Mouse (Mus musculus) left cerebral cortex, postnatal 36 days (tissue): ENCODE data around the gene Tra2a. TPM values are rescaled to one million over a fixed set of nuclear protein-coding genes. Genes with fewer than 3 reads are reported as not detected.

Experiments used
- DNase-seq, 2 experiments: peaks; one replicate each; pipeline ENCODE4 v3.0.0; 2021 to 2022; ENCODE audit warnings: low spot score in 2 of 2, mixed read lengths in 1 of 2
- intact Hi-C: fragments of 180-260 bp; cut with DNase I; formaldehyde crosslinking; loops from one replicate; pipeline ENCODE4 v1.15.1; 2025
- total RNA-seq, 2 experiments: library from RNA; stranded (reverse); gene quantifications; 2 replicates each; pipeline ENCODE4 v1.2.3; 2021

The Tra2a gene
- total RNA-seq, 2 experiments from 2014 or later = 51.1 to 86.5 TPM

GRCm38 (mm10) chr6:49242331-49242730 is 21.5 kb downstream of the Tra2a start:
- DNase-seq = no peak
- intact Hi-C loops = no loop called here

GRCm38 (mm10) chr6:49241562-49241961 is 22.3 kb downstream of the Tra2a start:
- intact Hi-C loops = no loop called here
- DNase-seq = no peak

- peak; percentile 100 for DNase-seq
- intact Hi-C loops = no loop called here
These were observed 27.5 kb downstream of the Tra2a start for GRCm38 (mm10) chr6:49236331-49236730.

DNA sequence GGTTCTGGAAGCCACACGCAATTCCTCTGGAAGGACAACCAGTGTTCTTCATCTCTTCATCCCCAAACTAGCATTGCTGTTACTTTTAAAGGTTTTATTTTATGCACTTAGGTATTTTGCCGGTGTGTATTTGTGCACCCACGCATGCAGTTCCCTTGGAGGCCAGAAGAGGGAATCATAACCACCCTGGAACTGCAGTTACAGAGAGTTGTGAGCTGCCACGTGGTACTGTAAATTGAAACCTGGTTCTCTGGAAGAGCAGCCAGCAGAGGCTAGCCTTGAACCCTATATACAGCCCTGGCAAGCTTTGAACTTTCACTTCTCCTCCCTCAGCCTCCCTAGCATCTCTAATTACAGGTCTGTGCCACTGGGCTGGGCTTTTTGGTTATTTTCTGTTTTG is 30.5 kb downstream of the Tra2a start:
- DNase-seq = no peak
- intact Hi-C loops = loop anchor here (5.0 kb wide), 1 partner anchor 164 kb away; the partner anchor contains the start of gene Stk31

DNA sequence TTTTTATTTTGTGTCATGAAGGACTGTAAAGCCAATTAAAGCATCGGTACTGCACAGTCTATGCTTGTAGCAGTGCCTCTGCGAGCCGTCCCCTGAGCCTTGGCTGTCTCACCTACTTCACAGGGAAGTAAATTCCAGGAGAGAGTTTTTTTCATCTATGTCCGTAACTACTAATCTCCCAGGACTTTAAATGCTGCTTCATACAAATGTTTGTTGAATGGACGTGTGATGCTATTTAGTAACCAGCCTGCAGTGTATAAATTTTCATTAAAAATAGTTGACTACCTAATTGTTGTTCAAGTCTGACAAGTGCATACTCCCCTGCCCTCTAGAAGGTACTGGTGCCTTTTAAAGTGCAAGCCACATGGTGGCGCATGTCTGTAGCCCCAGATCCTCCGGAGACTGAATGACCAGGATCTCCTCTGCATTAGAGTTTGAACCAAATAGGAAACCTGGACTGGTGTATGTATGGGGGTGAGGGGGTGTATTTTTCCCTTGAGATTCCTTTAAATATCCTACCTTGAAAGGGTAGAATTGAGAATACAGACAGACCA is 35.6 kb downstream of the Tra2a start:
- no peak for DNase-seq
- intact Hi-C loops = no loop called here

GRCm38 (mm10) chr6:49227184-49227735 is 36.6 kb downstream of the Tra2a start:
- no peak for DNase-seq
- intact Hi-C loops = no loop called here

GRCm38 (mm10) chr6:49225728-49226123 is 38.1 kb downstream of the Tra2a start:
- intact Hi-C loops = no loop called here
- no peak for DNase-seq

DNA sequence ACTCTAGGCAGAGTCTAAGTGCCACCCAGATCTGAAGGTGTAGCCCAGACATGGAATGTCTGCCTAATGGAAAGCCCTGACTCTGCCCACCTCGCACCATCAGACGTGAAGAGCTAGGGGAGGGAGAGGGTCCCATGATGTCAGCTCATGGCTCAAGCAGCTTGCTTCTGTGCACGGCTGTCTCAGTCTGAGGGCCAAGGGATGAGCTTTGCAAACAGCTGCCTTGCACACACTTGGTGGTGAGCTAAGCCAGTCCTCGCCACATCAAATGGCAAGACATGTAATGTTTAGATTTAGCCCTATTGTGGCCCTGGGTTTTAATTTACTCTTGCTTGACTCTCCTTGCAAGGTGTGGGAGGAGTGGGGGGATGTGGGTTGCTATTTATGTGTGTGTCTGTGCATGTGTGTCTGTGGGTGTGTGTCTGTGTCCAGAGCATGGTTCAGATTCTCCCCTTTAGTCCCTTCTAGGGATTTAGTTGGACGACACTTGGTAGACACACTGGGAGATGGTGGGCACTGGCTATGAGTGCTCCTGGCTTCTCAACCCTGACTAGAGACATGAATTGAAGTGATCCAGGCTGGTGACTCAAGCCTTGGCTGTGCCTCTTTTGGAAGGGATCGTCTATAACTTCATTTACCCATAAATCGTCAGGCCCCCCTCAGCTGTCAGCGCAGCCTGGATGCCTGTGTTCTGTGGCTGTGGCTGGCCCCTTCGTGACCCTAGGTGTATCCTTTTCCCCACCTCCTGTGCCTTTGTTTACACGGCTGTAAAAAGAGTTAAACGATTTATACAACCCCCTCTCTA is 38.7 kb downstream of the Tra2a start:
- no peak for DNase-seq
- intact Hi-C loops = no loop called here

GRCm38 (mm10) chr6:49221906-49222305 is 41.9 kb downstream of the Tra2a start:
- intact Hi-C loops = no loop called here

DNA sequence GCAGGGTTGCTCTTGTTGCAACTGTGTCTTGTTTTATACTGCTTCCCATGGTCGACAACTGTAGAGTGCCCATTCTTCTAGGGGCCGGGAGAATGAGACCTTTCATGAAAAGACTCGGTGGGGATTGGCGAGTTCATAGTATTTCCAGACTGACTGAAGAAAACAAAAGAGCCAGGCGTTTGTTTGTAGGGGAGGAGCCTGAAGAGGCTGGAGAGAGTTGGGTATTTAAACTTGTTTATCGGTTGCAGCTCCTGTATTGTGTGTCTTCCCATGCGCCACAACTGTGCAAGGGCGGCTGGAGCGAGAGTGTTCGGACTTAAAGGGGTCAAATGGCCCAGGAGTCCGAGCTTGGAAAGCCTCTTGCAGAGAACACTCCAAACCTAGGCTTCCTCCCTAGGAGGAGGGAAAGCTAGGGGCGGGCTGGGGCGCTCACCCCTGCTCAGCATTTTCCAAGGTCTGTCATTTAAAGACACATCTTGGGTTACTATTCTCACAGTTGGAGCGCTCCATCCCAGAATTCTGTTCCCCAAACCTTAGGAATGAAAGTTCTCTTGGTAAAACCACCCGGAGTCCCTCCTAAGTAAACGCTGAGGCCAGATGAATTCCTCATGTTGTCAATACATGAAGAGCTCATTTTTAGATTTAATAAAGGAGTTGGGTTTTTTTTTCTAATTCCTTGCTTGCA is 43.8 kb downstream of the Tra2a start:
- DNase-seq = no peak
- intact Hi-C loops = loop anchor here (2.0 kb wide), 1 partner anchor 1959 kb away; no protein-coding TSS in a partner anchor

More at GRCm38 (mm10) chr6:49221906-49222305, 41.9 kb downstream of the Tra2a start:
- no peak for DNase-seq

DNA sequence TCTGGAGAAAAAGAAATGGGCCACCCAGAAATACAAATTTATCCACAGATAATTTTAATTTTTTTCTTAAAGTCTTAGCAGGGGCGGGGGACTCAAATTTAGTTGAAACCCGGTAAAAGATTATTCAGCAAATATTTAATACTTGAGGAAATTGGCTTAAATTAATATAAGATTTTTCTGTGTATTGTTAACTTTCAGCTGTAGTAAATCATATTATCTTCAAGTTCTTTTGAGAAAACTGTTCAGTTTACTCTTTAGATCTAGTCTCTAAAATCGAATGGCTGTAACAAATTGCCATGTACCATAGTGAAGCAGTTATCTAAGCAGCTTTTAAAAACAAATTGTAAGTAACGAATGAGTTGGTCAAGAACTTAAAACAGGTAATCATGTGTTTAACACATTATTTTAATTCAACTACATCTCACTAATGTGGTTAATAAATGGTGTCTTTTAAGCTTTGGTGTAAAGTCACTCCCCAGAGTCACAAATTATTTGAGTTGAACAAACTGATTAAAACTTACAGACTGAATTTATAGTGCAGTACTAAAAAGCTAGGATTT is 44.8 kb downstream of the Tra2a start:
- no peak for DNase-seq
- intact Hi-C loops = loop anchor here (2.0 kb wide), 1 partner anchor 1960 kb away; no protein-coding TSS in a partner anchor

DNA sequence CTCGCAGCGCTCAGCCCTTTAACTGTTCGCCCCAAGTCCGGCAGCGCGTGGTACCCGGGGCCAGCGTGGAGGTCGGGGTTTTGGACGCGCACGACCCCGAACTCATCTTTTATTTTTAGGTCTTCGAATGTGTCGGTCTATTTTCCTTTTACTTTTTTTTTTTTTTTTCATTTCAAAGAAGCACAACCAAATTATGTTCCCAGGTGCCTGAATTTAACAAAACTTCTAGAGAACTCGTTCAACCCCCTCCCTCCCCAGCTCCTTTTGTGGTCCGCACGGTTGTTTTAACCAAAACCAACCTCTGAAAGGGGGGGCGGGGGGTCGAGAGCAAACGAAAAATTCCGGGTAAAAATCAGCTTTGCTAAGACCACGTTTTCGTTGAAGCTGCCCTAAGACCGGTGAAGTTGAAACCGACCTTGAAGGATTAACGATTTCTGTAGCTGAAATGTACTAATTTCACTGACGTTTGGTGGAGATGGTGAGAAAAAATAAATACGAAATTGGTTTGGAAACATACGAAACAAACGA is 45.5 kb downstream of the Tra2a start:
- DNase-seq = no peak
- intact Hi-C loops = loop anchor here (2.0 kb wide), 1 partner anchor 1960 kb away; no protein-coding TSS in a partner anchor

GRCm38 (mm10) chr6:49217581-49218274 is 46.1 kb downstream of the Tra2a start:
- intact Hi-C loops = loop anchor here (2.0 kb wide), 2 partner anchors 145 to 1961 kb away; partner anchors contain the start of gene Malsu1
- peak; percentile 38 to 39 for DNase-seq

DNA sequence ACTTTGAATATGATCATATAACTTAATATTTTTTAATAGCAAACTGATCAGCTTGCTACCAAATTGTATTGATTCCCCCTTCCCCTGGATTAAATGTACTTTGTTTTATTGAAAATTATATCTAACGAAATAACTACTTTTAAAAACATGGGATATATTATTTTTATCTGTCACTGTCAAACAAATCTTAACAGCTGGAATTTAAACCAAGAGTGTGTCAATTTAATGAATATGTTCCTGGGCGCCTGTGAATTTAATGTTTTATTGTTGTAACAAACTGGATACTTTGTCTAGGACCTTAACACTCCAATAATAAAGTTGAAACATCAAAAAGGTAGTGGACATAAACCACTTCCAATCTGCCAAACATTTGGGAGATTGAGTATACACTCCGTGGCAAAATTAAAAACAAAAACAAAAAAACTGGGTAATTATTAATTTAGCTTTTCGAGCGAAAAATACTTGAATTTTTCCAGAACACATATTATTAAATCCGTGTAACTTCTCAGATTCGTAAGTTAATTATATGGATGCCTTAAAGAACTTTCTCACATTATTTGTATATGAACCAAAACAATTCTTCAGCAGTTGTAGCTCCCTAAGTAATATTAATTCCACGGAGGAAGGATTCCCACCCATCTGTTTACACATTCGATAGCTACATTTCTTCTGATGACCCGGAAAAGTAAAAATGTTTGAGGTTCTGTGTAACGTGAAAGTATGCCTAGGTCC is 46.9 kb downstream of the Tra2a start:
- no peak for DNase-seq
- intact Hi-C loops = loop anchor here (2.0 kb wide), 1 partner anchor 144 kb away; the partner anchor contains the start of gene Malsu1

DNA sequence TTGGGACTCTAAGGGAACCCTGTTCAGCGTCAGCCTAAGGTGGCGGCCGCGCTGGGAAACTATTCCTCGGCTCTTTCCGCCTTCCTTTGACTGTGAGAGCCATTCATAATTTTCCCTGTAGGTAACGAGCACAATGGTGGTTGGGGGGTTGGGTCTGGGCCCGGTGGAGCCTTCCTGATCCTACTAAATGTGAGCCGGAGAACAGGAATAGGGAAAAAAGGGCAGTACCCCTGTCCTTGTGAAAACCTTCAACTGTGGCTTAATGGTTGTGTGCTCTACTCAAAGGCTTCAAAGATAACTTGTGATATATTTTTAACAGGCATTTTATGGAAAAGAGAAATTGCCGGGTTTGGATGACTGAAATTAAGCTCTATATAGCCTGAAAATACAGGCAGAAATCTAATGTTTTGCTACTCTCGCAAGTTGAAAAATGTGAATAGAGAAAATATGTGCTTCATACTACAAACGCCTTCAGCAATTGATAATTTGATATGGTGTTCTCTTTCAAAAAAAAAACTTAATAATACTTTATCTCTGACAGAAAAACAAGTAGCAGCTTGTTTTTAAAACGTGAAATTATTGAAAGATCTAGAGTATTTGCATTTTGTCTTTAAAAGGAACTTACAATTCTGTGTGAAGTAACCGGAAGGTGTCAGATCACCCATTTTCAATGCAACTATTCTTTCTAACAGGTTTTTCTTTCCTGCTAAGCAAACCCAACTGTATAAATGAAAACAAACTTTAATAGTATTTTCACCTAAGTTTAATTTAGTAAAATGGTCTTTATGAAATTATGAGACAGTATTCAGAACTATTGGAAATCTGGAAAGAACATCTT is 47.9 kb downstream of the Tra2a start:
- intact Hi-C loops = loop anchor here (2.0 kb wide), 1 partner anchor 143 kb away; the partner anchor contains the start of gene Malsu1
- no peak for DNase-seq

GRCm38 (mm10) chr6:49214928-49215747 is 48.7 kb downstream of the Tra2a start, which contains the start of gene Igf2bp3:
TSS of gene Igf2bp3 (minus strand) at chr6:49214957.
- no peak for DNase-seq
- intact Hi-C loops = no loop called here
